Comparison of ENCODE assay signal across 23 mouse cellular contexts in genomic region chr6:18916021-18916420, GRCm38 (mm10). TPM values are rescaled to one million over a fixed set of nuclear protein-coding genes. Genes with fewer than 3 reads are reported as not detected.
DNase-seq lines count a peak whose midpoint lies in the region; ATAC-seq and TF ChIP-seq lines count a peak whose summit lies in the region.
"Had no signal": no experiment of that assay in that cellular context is flagged by ENCODE, and none has a peak within 500 bp of the region (broad histone marks: within the 10 kb centered on the region; RNA-seq: fewer than 3 reads in every experiment).

No protein-coding gene starts in this region.

- ATAC-seq in hindbrain, embryonic 12.5 days (ENCODE audit: low FRiP score): peak; percentile 46
- ATAC-seq in hindbrain, embryonic 11.5 days (ENCODE audit: low FRiP score): no peak
- no peak for ATAC-seq in midbrain, postnatal 0 days (ENCODE audit: low FRiP score)
- ATAC-seq in midbrain, embryonic 15.5 days (replicated peaks): no peak
- peak; percentile 94 for ATAC-seq in forebrain, postnatal 0 days
- no peak for ATAC-seq in heart, embryonic 12.5 days (ENCODE audit: insufficient number of reproducible peaks, low FRiP score)

- TF ChIP-seq CTCF in midbrain, postnatal 0 days (IDR thresholded peaks at IDR 0.05): no peak
- no peak for TF ChIP-seq CTCF in forebrain, postnatal 0 days (IDR thresholded peaks at IDR 0.05; ENCODE audit: low read depth)

- H3K27ac ChIP-seq in hindbrain, embryonic 12.5 days: no peak overlapping the region
- no peak overlapping the region for H3K27ac ChIP-seq in hindbrain, embryonic 11.5 days (ENCODE audit: low read depth, low read length)
- no peak overlapping the region for H3K27ac ChIP-seq in midbrain, postnatal 0 days (ENCODE audit: low read depth, low read length)
- no peak overlapping the region for H3K27ac ChIP-seq in midbrain, embryonic 15.5 days
- no peak overlapping the region for H3K27ac ChIP-seq in forebrain, postnatal 0 days (ENCODE audit: low read depth, low read length)
- no peak overlapping the region for H3K27ac ChIP-seq in heart, embryonic 12.5 days (ENCODE audit: poor library complexity, severe bottlenecking)
- H3K27ac ChIP-seq: embryonic facial prominence, embryonic 12.5 days; heart, embryonic 13.5 days; liver, embryonic 14.5 days; midbrain, embryonic 12.5 days had no signal

- no peaks in the 10 kb centered on the region for H3K36me3 ChIP-seq in hindbrain, embryonic 12.5 days
- H3K36me3 ChIP-seq in hindbrain, embryonic 11.5 days (ENCODE audit: control insufficient read depth, insufficient read depth, low read length): no peaks in the 10 kb centered on the region
- H3K36me3 ChIP-seq in midbrain, postnatal 0 days (ENCODE audit: insufficient read depth, low read length): no peaks in the 10 kb centered on the region
- no peaks in the 10 kb centered on the region for H3K36me3 ChIP-seq in midbrain, embryonic 15.5 days (replicated peaks)
- no peaks in the 10 kb centered on the region for H3K36me3 ChIP-seq in forebrain, postnatal 0 days (ENCODE audit: insufficient read depth)
- no peaks in the 10 kb centered on the region for H3K36me3 ChIP-seq in heart, embryonic 12.5 days
- H3K36me3 ChIP-seq: embryonic facial prominence, embryonic 12.5 days; heart, embryonic 13.5 days; midbrain, embryonic 12.5 days had no signal

- H3K4me2 ChIP-seq in hindbrain, embryonic 12.5 days (replicated peaks): no peak overlapping the region
- no peak overlapping the region for H3K4me2 ChIP-seq in hindbrain, embryonic 11.5 days (replicated peaks; ENCODE audit: low read depth, low read length)
- H3K4me2 ChIP-seq in midbrain, postnatal 0 days (ENCODE audit: low read depth, low read length, poor library complexity, severe bottlenecking): no peak overlapping the region
- no peak overlapping the region for H3K4me2 ChIP-seq in midbrain, embryonic 15.5 days
- no peak overlapping the region for H3K4me2 ChIP-seq in forebrain, postnatal 0 days (ENCODE audit: low read depth)
- no peak overlapping the region for H3K4me2 ChIP-seq in heart, embryonic 12.5 days
- H3K4me2 ChIP-seq: embryonic facial prominence, embryonic 12.5 days; heart, embryonic 13.5 days; midbrain, embryonic 12.5 days had no signal

- H3K4me1 ChIP-seq in hindbrain, embryonic 12.5 days: no peaks in the 10 kb centered on the region
- no peaks in the 10 kb centered on the region for H3K4me1 ChIP-seq in hindbrain, embryonic 11.5 days (replicated peaks; ENCODE audit: control insufficient read depth, insufficient read depth, low read length)
- H3K4me1 ChIP-seq in midbrain, postnatal 0 days (ENCODE audit: insufficient read depth, low read length): no peaks in the 10 kb centered on the region
- no peaks in the 10 kb centered on the region for H3K4me1 ChIP-seq in midbrain, embryonic 15.5 days
- H3K4me1 ChIP-seq in forebrain, postnatal 0 days (ENCODE audit: insufficient read depth): peaks cover 3% of the 10 kb centered on the region; the same call in 1 of the 2 replicates
- no peaks in the 10 kb centered on the region for H3K4me1 ChIP-seq in heart, embryonic 12.5 days (replicated peaks)
- H3K4me1 ChIP-seq: embryonic facial prominence, embryonic 12.5 days; heart, embryonic 13.5 days; midbrain, embryonic 12.5 days had no signal

- H3K27me3 ChIP-seq in hindbrain, embryonic 12.5 days: no peaks in the 10 kb centered on the region
- H3K27me3 ChIP-seq in hindbrain, embryonic 11.5 days (ENCODE audit: control insufficient read depth, insufficient read depth, low read length): no peaks in the 10 kb centered on the region
- no peaks in the 10 kb centered on the region for H3K27me3 ChIP-seq in midbrain, postnatal 0 days (ENCODE audit: insufficient read depth, low read length)
- no peaks in the 10 kb centered on the region for H3K27me3 ChIP-seq in midbrain, embryonic 15.5 days (replicated peaks)
- H3K27me3 ChIP-seq in forebrain, postnatal 0 days (ENCODE audit: insufficient read depth, low read length): no peaks in the 10 kb centered on the region
- no peaks in the 10 kb centered on the region for H3K27me3 ChIP-seq in heart, embryonic 12.5 days (replicated peaks)
- H3K27me3 ChIP-seq: embryonic facial prominence, embryonic 12.5 days; heart, embryonic 13.5 days; midbrain, embryonic 12.5 days had no signal

- 68% methylated on average over 4 of the region's 4 CpGs for WGBS in hindbrain, embryonic 12.5 days
- 72% methylated on average over 4 of the region's 4 CpGs for WGBS in hindbrain, embryonic 11.5 days
- WGBS in midbrain, postnatal 0 days: 75% methylated on average over 4 of the region's 4 CpGs
- 68% methylated on average over 4 of the region's 4 CpGs for WGBS in midbrain, embryonic 15.5 days
- WGBS in forebrain, postnatal 0 days: 30% methylated on average over 4 of the region's 4 CpGs
- whole genome bisulfite sequencing in heart, embryonic 12.5 days: 78% methylated on average over 4 of the region's 4 CpGs

- no peak overlapping the region for H3K4me3 ChIP-seq in hindbrain, embryonic 12.5 days
- no peak overlapping the region for H3K4me3 ChIP-seq in hindbrain, embryonic 11.5 days (ENCODE audit: low read depth, low read length)
- H3K4me3 ChIP-seq in midbrain, postnatal 0 days (ENCODE audit: low read depth, low read length): no peak overlapping the region
- H3K4me3 ChIP-seq in midbrain, embryonic 15.5 days: no peak overlapping the region
- no peak overlapping the region for H3K4me3 ChIP-seq in forebrain, postnatal 0 days (ENCODE audit: low read depth, low read length)
- no peak overlapping the region for H3K4me3 ChIP-seq in heart, embryonic 12.5 days
- H3K4me3 ChIP-seq: embryonic facial prominence, embryonic 12.5 days; heart, embryonic 13.5 days; midbrain, embryonic 12.5 days had no signal

- H3K9ac ChIP-seq in hindbrain, embryonic 12.5 days: no peak overlapping the region
- no peak overlapping the region for H3K9ac ChIP-seq in hindbrain, embryonic 11.5 days (ENCODE audit: low read depth, low read length)
- H3K9ac ChIP-seq in midbrain, postnatal 0 days (replicated peaks; ENCODE audit: low read length, poor library complexity, severe bottlenecking): no peak overlapping the region
- no peak overlapping the region for H3K9ac ChIP-seq in midbrain, embryonic 15.5 days
- no peak overlapping the region for H3K9ac ChIP-seq in forebrain, postnatal 0 days
- no peak overlapping the region for H3K9ac ChIP-seq in heart, embryonic 12.5 days
- H3K9ac ChIP-seq: embryonic facial prominence, embryonic 12.5 days; heart, embryonic 13.5 days; liver, embryonic 14.5 days; midbrain, embryonic 12.5 days had no signal

- no peak for DNase-seq in hindbrain, embryonic 11.5 days (ENCODE audit: low spot score)
- DNase-seq in midbrain, postnatal 0 days (ENCODE audit: low spot score): peak; percentile 46
- peak; percentile 52 for DNase-seq in forebrain, postnatal 0 days
- no peak for DNase-seq in c-Kit-positive CD71-positive TER-119-positive erythroid progenitor cells, embryonic 14.5 days (ENCODE audit: low spot score)
- DNase-seq: cerebellum, adult 8-10 months; gastrocnemius, postnatal 36 days; kidney, postnatal 10 days; left cerebral cortex, postnatal 4 days; lung, postnatal 14 days had no signal

- no peaks in the 10 kb centered on the region for H3K9me3 ChIP-seq in hindbrain, embryonic 12.5 days (replicated peaks)
- no peaks in the 10 kb centered on the region for H3K9me3 ChIP-seq in hindbrain, embryonic 11.5 days (ENCODE audit: control insufficient read depth, low read length)
- no peaks in the 10 kb centered on the region for H3K9me3 ChIP-seq in midbrain, postnatal 0 days (ENCODE audit: low read length)
- no peaks in the 10 kb centered on the region for H3K9me3 ChIP-seq in midbrain, embryonic 15.5 days
- H3K9me3 ChIP-seq in forebrain, postnatal 0 days (ENCODE audit: low read length): no peaks in the 10 kb centered on the region
- no peaks in the 10 kb centered on the region for H3K9me3 ChIP-seq in heart, embryonic 12.5 days (replicated peaks)
- H3K9me3 ChIP-seq: embryonic facial prominence, embryonic 12.5 days; heart, embryonic 13.5 days; midbrain, embryonic 12.5 days had no signal

RNA-seq across cellular contexts. Expression of gene Ankrd7, which starts 49.9 kb away (rescaled TPM):
- 0.20 and 0.31 TPM in 2 replicates for polyA plus RNA-seq in hindbrain, embryonic 12.5 days (2016; fragmentation: Nextera tagmentation; extraction: Ambion mirVana)
- polyA plus RNA-seq in hindbrain, embryonic 11.5 days (2014; fragmentation: Nextera tagmentation; extraction: Ambion mirVana): 0.29 and 0.34 TPM in 2 replicates
- total RNA-seq in midbrain, postnatal 0 days (2014; rRNA removed): not detected in 2 replicates
- 0.14 TPM in 1 of 2 replicates, not detected in the other for polyA plus RNA-seq in midbrain, postnatal 0 days (2015; fragmentation: Nextera tagmentation; extraction: Ambion mirVana)
- polyA plus RNA-seq in midbrain, embryonic 15.5 days (2015; fragmentation: Nextera tagmentation; extraction: Ambion mirVana): not detected in 2 replicates
- total RNA-seq in forebrain, postnatal 0 days (2014; rRNA removed): 0.15 and 0.33 TPM in 2 replicates
- not detected in 2 replicates for polyA plus RNA-seq in forebrain, postnatal 0 days (2015; fragmentation: Nextera tagmentation; extraction: Ambion mirVana)
- polyA plus RNA-seq in heart, embryonic 12.5 days (2016; fragmentation: Nextera tagmentation; extraction: Ambion mirVana): not detected in 2 replicates
- total RNA-seq: adrenal gland, postnatal 4 days; ES-E14; gastrocnemius, postnatal 36 days; hematopoietic stem cell, adult 5-6 weeks; layer of hippocampus, postnatal 14 days; left cerebral cortex, postnatal 4 days had no signal
- polyA plus RNA-seq: C2C12; heart, embryonic 13.5 days; spleen, adult 2 months; urinary bladder, adult 2 months had no signal

Comparison
In these comparisons a context has a peak if more than half of its experiments do, and no peak if none do; other contexts are left out.
1. ATAC-seq: peak in hindbrain, embryonic 12.5 days (single experiment) and forebrain, postnatal 0 days (single experiment); none in hindbrain, embryonic 11.5 days (single experiment), midbrain, postnatal 0 days (single experiment), midbrain, embryonic 15.5 days (single experiment) and heart, embryonic 12.5 days (single experiment).
2. DNase-seq: peak in midbrain, postnatal 0 days (single experiment) and forebrain, postnatal 0 days (single experiment); none in hindbrain, embryonic 11.5 days (single experiment) and c-Kit-positive CD71-positive TER-119-positive erythroid progenitor cells, embryonic 14.5 days (single experiment).